Mouse (Mus musculus): ENCODE measurements at regions not wholly inside any gene's neighbourhood (a gene's known extent, or its start where the extent isn't known, plus 50 kb on each side); places are given as distances from the start of the nearest gene placed in this dataset.

GRCm38 (mm10) chr2:133628874-133629273 lies 76.9 kb downstream of the Bmp2 start:
- no peaks in the 10 kb centered on the region for H3K4me1 ChIP-seq (ENCODE audit: control insufficient read depth in 2 of 2, insufficient read depth in 2 of 2, low read length in 2 of 2, poor library complexity in 1 of 2)
- no peaks in the 10 kb centered on the region for H3K36me3 ChIP-seq (ENCODE audit: control insufficient read depth, insufficient read depth, low read length, poor library complexity, severe bottlenecking)
- H3K9me3 ChIP-seq (ENCODE audit: control insufficient read depth, insufficient read depth, low read depth, low read length): no peaks in the 10 kb centered on the region
- no peak overlapping the region for H3K9ac ChIP-seq (ENCODE audit: insufficient read depth, low read depth, low read length, poor library complexity, severe bottlenecking)
- H3K27ac ChIP-seq (ENCODE audit: insufficient read depth, low read depth, low read length, poor library complexity, severe bottlenecking): no peak overlapping the region
- DNase-seq (ENCODE audit: low read depth, low spot score): no peak
- no peak for TF ChIP-seq HCFC1 (IDR thresholded peaks at IDR 0.05; ENCODE audit: borderline replicate concordance, insufficient read depth, low read length)
- no peak for TF ChIP-seq CHD2 (IDR thresholded peaks at IDR 0.05; ENCODE audit: low read depth, low read length)
- TF ChIP-seq ZC3H11A (IDR thresholded peaks at IDR 0.05; ENCODE audit: borderline replicate concordance, low read depth, low read length): no peak
- TF ChIP-seq ZNF384 (IDR thresholded peaks at IDR 0.05; ENCODE audit: low read depth, low read length): no peak
- no peak for TF ChIP-seq MAFK (IDR thresholded peaks at IDR 0.05; ENCODE audit: insufficient read depth, low read depth, low read length)
- in situ Hi-C loops (cut with MboI; ENCODE audit: low sequenced_read_pairs in 2 of 2, unreplicated experiment in 2 of 2): no loop called here
- no peak overlapping the region for H3K4me3 ChIP-seq (ENCODE audit: insufficient read depth in 1 of 2, low read depth in 1 of 2, low read length in 2 of 2, poor library complexity in 1 of 2, severe bottlenecking in 1 of 2)

GRCm38 (mm10) chr2:133635434-133635833 lies 83.5 kb downstream of the Bmp2 start:
- Histone ChIP-seq H3K4me3 (ENCODE audit: insufficient read depth in 1 of 2, low read depth in 1 of 2, low read length in 2 of 2, poor library complexity in 1 of 2, severe bottlenecking in 1 of 2) (no peak overlapping the region), H3K36me3 (ENCODE audit: control insufficient read depth, insufficient read depth, low read length, poor library complexity, severe bottlenecking) (no peaks in the 10 kb centered on the region), H3K9ac (ENCODE audit: insufficient read depth, low read depth, low read length, poor library complexity, severe bottlenecking) (no peak overlapping the region), H3K4me1 (ENCODE audit: control insufficient read depth in 2 of 2, insufficient read depth in 2 of 2, low read length in 2 of 2, poor library complexity in 1 of 2) (no peaks in the 10 kb centered on the region), H3K27ac (ENCODE audit: insufficient read depth, low read depth, low read length, poor library complexity, severe bottlenecking) (no peak overlapping the region), H3K9me3 (ENCODE audit: control insufficient read depth, insufficient read depth, low read depth, low read length) (no peaks in the 10 kb centered on the region)
- in situ Hi-C loops (cut with MboI; ENCODE audit: low sequenced_read_pairs in 2 of 2, unreplicated experiment in 2 of 2): no loop called here
- no peak for DNase-seq (ENCODE audit: low read depth, low spot score)
- TF ChIP-seq HCFC1 (IDR thresholded peaks at IDR 0.05; ENCODE audit: borderline replicate concordance, insufficient read depth, low read length) (no peak), MAFK (IDR thresholded peaks at IDR 0.05; ENCODE audit: insufficient read depth, low read depth, low read length) (no peak), CHD2 (IDR thresholded peaks at IDR 0.05; ENCODE audit: low read depth, low read length) (no peak), ZC3H11A (IDR thresholded peaks at IDR 0.05; ENCODE audit: borderline replicate concordance, low read depth, low read length) (no peak), ZNF384 (IDR thresholded peaks at IDR 0.05; ENCODE audit: low read depth, low read length) (no peak)

GRCm38 (mm10) chr2:133649874-133650481 lies 98.0 kb downstream of the Bmp2 start:
- H3K4me3 ChIP-seq (ENCODE audit: insufficient read depth in 1 of 2, low read depth in 1 of 2, low read length in 2 of 2, poor library complexity in 1 of 2, severe bottlenecking in 1 of 2): no peak overlapping the region
- no peaks in the 10 kb centered on the region for H3K4me1 ChIP-seq (ENCODE audit: control insufficient read depth in 2 of 2, insufficient read depth in 2 of 2, low read length in 2 of 2, poor library complexity in 1 of 2)
- H3K9ac ChIP-seq (ENCODE audit: insufficient read depth, low read depth, low read length, poor library complexity, severe bottlenecking): no peak overlapping the region
- in situ Hi-C loops (cut with MboI; ENCODE audit: low sequenced_read_pairs in 2 of 2, unreplicated experiment in 2 of 2): no loop called here
- H3K27ac ChIP-seq (ENCODE audit: insufficient read depth, low read depth, low read length, poor library complexity, severe bottlenecking): no peak overlapping the region
- H3K36me3 ChIP-seq (ENCODE audit: control insufficient read depth, insufficient read depth, low read length, poor library complexity, severe bottlenecking): no peaks in the 10 kb centered on the region
- TF ChIP-seq ZNF384 (IDR thresholded peaks at IDR 0.05; ENCODE audit: low read depth, low read length) (no peak), ZC3H11A (IDR thresholded peaks at IDR 0.05; ENCODE audit: borderline replicate concordance, low read depth, low read length) (no peak), HCFC1 (IDR thresholded peaks at IDR 0.05; ENCODE audit: borderline replicate concordance, insufficient read depth, low read length) (no peak), MAFK (IDR thresholded peaks at IDR 0.05; ENCODE audit: insufficient read depth, low read depth, low read length) (no peak), CHD2 (IDR thresholded peaks at IDR 0.05; ENCODE audit: low read depth, low read length) (no peak)
- no peaks in the 10 kb centered on the region for H3K9me3 ChIP-seq (ENCODE audit: control insufficient read depth, insufficient read depth, low read depth, low read length)
- no peak for DNase-seq (ENCODE audit: low read depth, low spot score)

DNA sequence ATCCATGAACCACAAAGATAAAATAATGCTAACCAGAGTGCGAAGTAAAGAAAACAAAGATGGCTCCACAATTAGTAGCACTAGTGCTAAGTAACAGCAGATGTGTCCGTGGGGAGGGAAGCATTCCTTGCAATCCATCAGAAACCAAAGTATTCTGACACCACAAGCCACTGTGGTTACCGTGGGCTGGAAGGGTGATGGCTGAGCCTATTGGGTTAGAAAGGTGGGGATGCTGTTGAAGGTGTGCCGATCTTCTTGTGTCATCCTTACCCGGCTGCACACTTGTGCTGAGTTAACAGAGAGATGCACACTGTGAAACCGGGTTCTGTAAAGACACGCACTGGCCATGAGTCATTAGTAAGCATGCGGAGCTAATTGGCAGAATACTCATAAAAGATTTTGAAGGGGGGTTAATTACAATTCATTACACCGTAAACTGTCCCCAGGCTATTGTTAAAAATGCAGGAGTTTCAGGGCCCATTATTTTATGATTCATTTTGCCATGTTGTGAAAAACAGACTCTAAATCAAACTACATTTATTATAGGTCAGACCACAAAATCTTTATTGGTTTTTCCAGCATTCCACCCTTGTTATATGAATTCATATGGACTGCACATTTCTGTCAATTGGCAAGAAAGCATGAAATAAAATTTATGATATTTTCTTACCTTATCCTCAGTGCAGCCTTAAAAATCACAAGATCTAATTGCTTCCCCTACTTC lies 114.5 kb downstream of the Bmp2 start:
- Histone ChIP-seq H3K4me1 (ENCODE audit: control insufficient read depth in 2 of 2, insufficient read depth in 2 of 2, low read length in 2 of 2, poor library complexity in 1 of 2) (no peaks in the 10 kb centered on the region), H3K4me3 (ENCODE audit: insufficient read depth in 1 of 2, low read depth in 1 of 2, low read length in 2 of 2, poor library complexity in 1 of 2, severe bottlenecking in 1 of 2) (no peak overlapping the region), H3K9ac (ENCODE audit: insufficient read depth, low read depth, low read length, poor library complexity, severe bottlenecking) (no peak overlapping the region), H3K27ac (ENCODE audit: insufficient read depth, low read depth, low read length, poor library complexity, severe bottlenecking) (no peak overlapping the region), H3K9me3 (ENCODE audit: control insufficient read depth, insufficient read depth, low read depth, low read length) (no peaks in the 10 kb centered on the region), H3K36me3 (ENCODE audit: control insufficient read depth, insufficient read depth, low read length, poor library complexity, severe bottlenecking) (no peaks in the 10 kb centered on the region)
- TF ChIP-seq ZC3H11A (IDR thresholded peaks at IDR 0.05; ENCODE audit: borderline replicate concordance, low read depth, low read length): no peak
- TF ChIP-seq MAFK (IDR thresholded peaks at IDR 0.05; ENCODE audit: insufficient read depth, low read depth, low read length): no peak
- no peak for TF ChIP-seq CHD2 (IDR thresholded peaks at IDR 0.05; ENCODE audit: low read depth, low read length)
- no peak for TF ChIP-seq ZNF384 (IDR thresholded peaks at IDR 0.05; ENCODE audit: low read depth, low read length)
- no peak for TF ChIP-seq HCFC1 (IDR thresholded peaks at IDR 0.05; ENCODE audit: borderline replicate concordance, insufficient read depth, low read length)
- no peak for DNase-seq (ENCODE audit: low read depth, low spot score)
- in situ Hi-C loops (cut with MboI; ENCODE audit: low sequenced_read_pairs in 2 of 2, unreplicated experiment in 2 of 2): no loop called here

All from ES-E14 (cell line).